Mouse (Mus musculus) olfactory bulb, adult 2 months (tissue): ENCODE measurements around the gene Olfr678. TPM values are rescaled to one million over a fixed set of nuclear protein-coding genes. Genes with fewer than 3 reads are reported as not detected.
"Not testable (repeated sequence)": the region's sequence is repeated elsewhere in the genome, so short reads cannot be mapped to it uniquely, and the experiment has no call there.

Source experiments
- H3K27ac ChIP-seq: fragments of 200-500 bp; 2 replicates; pipeline ENCODE4 v1.5.1; 2012; ENCODE audit warnings: low read depth, low read length; ENCODE audit not compliant: insufficient read depth
- H3K4me1 ChIP-seq: fragments of 200-500 bp; 2 replicates; pipeline ENCODE4 v1.6.1; 2012; ENCODE audit warnings: low read length; ENCODE audit not compliant: control insufficient read depth, insufficient read depth
- H3K4me3 ChIP-seq: fragments of 200-500 bp; 2 replicates; pipeline ENCODE4 v1.5.1; 2012; ENCODE audit warnings: mild to moderate bottlenecking, low read depth, low read length, moderate library complexity; ENCODE audit not compliant: insufficient read depth
- CTCF ChIP-seq: fragments of 200-500 bp; IDR thresholded peaks from 2 replicates; pipeline ENCODE4 v1.5.1; 2012; ENCODE audit warnings: low read depth, mild to moderate bottlenecking, low read length, moderate library complexity; ENCODE audit not compliant: insufficient read depth
- POLR2A ChIP-seq: fragments of 200-500 bp; IDR thresholded peaks from 2 replicates; pipeline ENCODE4 v1.6.1; 2012; ENCODE audit warnings: mild to moderate bottlenecking, low read depth, low read length, moderate library complexity; ENCODE audit not compliant: insufficient read depth
- WGBS: fragments of 180-500 bp; shearing (Covaris S2); methylation state at CpG from one replicate; pipeline ENCODE4 v1.1.7; 2018; 5-methylcytosine and 5-hydroxymethylcytosine counted together
- polyA plus RNA-seq: library from polyadenylated mRNA; stranded (reverse); fragments of >200 nt; gene quantifications from 2 replicates; pipeline ENCODE4 v1.2.4, GENCODE M21; 2012; ENCODE audit warnings: low replicate concordance; ENCODE audit not compliant: missing spikeins, insufficient read depth, insufficient read length

Olfr678 gene
- not detected in 2 replicates for polyA plus RNA-seq

- no peak within 1 kb of the TSS for H3K4me3 ChIP-seq
- 88% methylated on average over 1 of the region's 1 CpGs for WGBS
- TF ChIP-seq CTCF (no peak), POLR2A (no peak)
- H3K4me1 ChIP-seq: no peaks in the 10 kb centered on the region
- no peak within 1 kb of the TSS for H3K27ac ChIP-seq
Measured at GRCm38 (mm10) chr7:105064175-105064574, at the start of gene Olfr678. Gene Olfr678, plus strand, starts transcription at chr7:105064475.

- H3K4me1 ChIP-seq: no peaks in the 10 kb centered on the region
- 67% methylated on average over 1 of the region's 1 CpGs for WGBS
- H3K27ac ChIP-seq: no peak overlapping the region
- no peak for TF ChIP-seq POLR2A
- TF ChIP-seq CTCF: no peak
- H3K4me3 ChIP-seq: no peak overlapping the region
Measured at GRCm38 (mm10) chr7:105022530-105022929, 41.7 kb upstream of the Olfr678 start.

GRCm38 (mm10) chr7:105028360-105028759 lies 35.9 kb upstream of the Olfr678 start, which contains the start of gene Olfr675:
Gene Olfr675, minus strand, starts transcription at chr7:105028460.
- 80% methylated on average over 1 of the region's 1 CpGs for WGBS
- H3K4me3 ChIP-seq: no peak within 1 kb of the TSS
- no peak within 1 kb of the TSS for H3K27ac ChIP-seq
- no peak for TF ChIP-seq POLR2A
- TF ChIP-seq CTCF: no peak
- H3K4me1 ChIP-seq: no peaks in the 10 kb centered on the region

- TF ChIP-seq CTCF (no peak), POLR2A (no peak)
- no peak within 1 kb of the TSS for H3K27ac ChIP-seq
- no peak within 1 kb of the TSS for H3K4me3 ChIP-seq
- no peaks in the 10 kb centered on the region for H3K4me1 ChIP-seq
Measured at GRCm38 (mm10) chr7:105032398-105032797, 31.9 kb upstream of the Olfr678 start, which contains the start of gene Olfr676. Gene Olfr676, plus strand, starts transcription at chr7:105032698.

- 58% methylated on average over 5 of the region's 5 CpGs for WGBS
- not testable (repeated sequence) for H3K27ac ChIP-seq, H3K4me1 ChIP-seq, H3K4me3 ChIP-seq
Measured at GRCm38 (mm10) chr7:105033836-105034235, 30.4 kb upstream of the Olfr678 start.

GRCm38 (mm10) chr7:105058951-105059350 lies 5.3 kb upstream of the Olfr678 start:
- no peaks in the 10 kb centered on the region for H3K4me1 ChIP-seq
- TF ChIP-seq POLR2A (no peak), CTCF (no peak)
- H3K4me3 ChIP-seq: no peak overlapping the region
- no peak overlapping the region for H3K27ac ChIP-seq

GRCm38 (mm10) chr7:105080905-105081304 lies 16.6 kb downstream of the Olfr678 start, which contains the start of gene Olfr679:
Gene Olfr679, plus strand, starts transcription at chr7:105081205.
- Histone ChIP-seq H3K27ac (no peak within 1 kb of the TSS), H3K4me1 (no peaks in the 10 kb centered on the region), H3K4me3 (no peak within 1 kb of the TSS)
- WGBS: 56% methylated on average over 1 of the region's 1 CpGs
- TF ChIP-seq POLR2A: no peak
- no peak for TF ChIP-seq CTCF

- H3K27ac ChIP-seq, H3K4me3 ChIP-seq, H3K4me1 ChIP-seq: not testable (repeated sequence)
Measured at GRCm38 (mm10) chr7:105092717-105093116, 28.4 kb downstream of the Olfr678 start, which contains the start of gene Olfr680-ps1. Gene Olfr680-ps1, minus strand, starts transcription at chr7:105092817.

GRCm38 (mm10) chr7:105116536-105116935 lies 52.3 kb downstream of the Olfr678 start, which contains the start of gene Olfr681:
Gene Olfr681, plus strand, starts transcription at chr7:105116836.
- Histone ChIP-seq H3K27ac (no peak within 1 kb of the TSS), H3K4me3 (no peak within 1 kb of the TSS), H3K4me1 (no peaks in the 10 kb centered on the region)
- TF ChIP-seq CTCF (no peak), POLR2A (no peak)

Other genes starting within 250 kb of the Olfr678 start
- gene Usp17lb, start 221.9 kb upstream of the Olfr678 start, polyA plus RNA-seq: not detected in 2 replicates
- gene Usp17la, start 207.5 kb upstream of the Olfr678 start, polyA plus RNA-seq: not detected in 2 replicates
- not detected in 2 replicates for gene Olfr665, start 186.4 kb upstream of the Olfr678 start, polyA plus RNA-seq
- not detected in 2 replicates for gene Olfr666, start 168.5 kb upstream of the Olfr678 start, polyA plus RNA-seq
- not detected in 2 replicates for gene Olfr667, start 143.0 kb upstream of the Olfr678 start, polyA plus RNA-seq
- not detected in 2 replicates for gene Olfr668, start 136.4 kb upstream of the Olfr678 start, polyA plus RNA-seq
- gene Olfr669, start 130.2 kb upstream of the Olfr678 start, polyA plus RNA-seq: not detected in 2 replicates
- not detected in 2 replicates for gene Olfr670, start 101.9 kb upstream of the Olfr678 start, polyA plus RNA-seq
- gene Olfr671, start 85.3 kb upstream of the Olfr678 start, polyA plus RNA-seq: not detected in 2 replicates
- not detected in 2 replicates for gene Olfr672, start 62.4 kb upstream of the Olfr678 start, polyA plus RNA-seq
- gene Olfr675, start 36.0 kb upstream of the Olfr678 start, polyA plus RNA-seq: not detected in 2 replicates
- not detected in 2 replicates for gene Olfr676, start 31.8 kb upstream of the Olfr678 start, polyA plus RNA-seq
- not detected in 2 replicates for gene Olfr677, start 13.1 kb upstream of the Olfr678 start, polyA plus RNA-seq
- not detected in 2 replicates for gene Olfr679, start 16.7 kb downstream of the Olfr678 start, polyA plus RNA-seq
- gene Olfr680-ps1, start 28.3 kb downstream of the Olfr678 start, polyA plus RNA-seq: not detected in 2 replicates
- not detected in 2 replicates for gene Olfr681, start 52.4 kb downstream of the Olfr678 start, polyA plus RNA-seq
- not detected in 2 replicates for gene Olfr683, start 82.5 kb downstream of the Olfr678 start, polyA plus RNA-seq
- not detected in 2 replicates for gene Olfr684, start 99.2 kb downstream of the Olfr678 start, polyA plus RNA-seq
- gene Olfr685, start 121.5 kb downstream of the Olfr678 start, polyA plus RNA-seq: not detected in 2 replicates
- not detected in 2 replicates for gene Olfr686, start 143.0 kb downstream of the Olfr678 start, polyA plus RNA-seq
- not detected in 2 replicates for gene Olfr688, start 223.6 kb downstream of the Olfr678 start, polyA plus RNA-seq
- not detected in 2 replicates for gene Olfr689, start 246.7 kb downstream of the Olfr678 start, polyA plus RNA-seq